Mouse (Mus musculus): Measurements from ENCODE around the gene Aars. TPM values are rescaled to one million over a fixed set of nuclear protein-coding genes. Genes with fewer than 3 reads are reported as not detected.
A peak's percentile ranks its signal among the peaks of the same experiment; 100 is the strongest.
"Not testable (repeated sequence)": the region's sequence is repeated elsewhere in the genome, so short reads cannot be mapped to it uniquely, and the experiment has no call there.

Aars gene
- 8.4 and 10.3 TPM in 2 replicates for total RNA-seq (2015)
- total RNA-seq (2017): 26.0 and 29.3 TPM in 2 replicates

DNA sequence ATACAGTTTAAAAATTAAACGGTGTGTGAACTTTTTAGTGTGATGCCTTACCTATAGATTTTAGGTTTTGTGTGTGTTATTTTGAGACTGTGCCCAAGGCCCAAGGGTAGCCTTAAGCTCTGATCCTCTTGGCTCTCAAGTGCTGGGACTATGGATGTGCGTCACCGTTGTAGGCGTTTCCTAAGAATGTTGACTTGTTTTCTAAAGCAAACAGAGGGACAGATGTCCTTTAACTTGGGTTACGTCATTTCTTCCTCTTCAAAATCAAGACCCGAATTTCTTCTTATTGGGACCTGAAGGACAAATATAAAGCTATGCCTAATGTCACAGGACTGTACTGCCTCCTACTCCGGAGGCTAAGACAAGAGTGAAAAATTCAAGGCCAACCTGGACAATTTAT is at the start of gene Aars:
Gene Aars, plus strand, starts transcription at position 229 of the 400 bp plus-strand sequence.
- ATAC-seq (ENCODE audit: poor library complexity, severe bottlenecking): no peak

DNA sequence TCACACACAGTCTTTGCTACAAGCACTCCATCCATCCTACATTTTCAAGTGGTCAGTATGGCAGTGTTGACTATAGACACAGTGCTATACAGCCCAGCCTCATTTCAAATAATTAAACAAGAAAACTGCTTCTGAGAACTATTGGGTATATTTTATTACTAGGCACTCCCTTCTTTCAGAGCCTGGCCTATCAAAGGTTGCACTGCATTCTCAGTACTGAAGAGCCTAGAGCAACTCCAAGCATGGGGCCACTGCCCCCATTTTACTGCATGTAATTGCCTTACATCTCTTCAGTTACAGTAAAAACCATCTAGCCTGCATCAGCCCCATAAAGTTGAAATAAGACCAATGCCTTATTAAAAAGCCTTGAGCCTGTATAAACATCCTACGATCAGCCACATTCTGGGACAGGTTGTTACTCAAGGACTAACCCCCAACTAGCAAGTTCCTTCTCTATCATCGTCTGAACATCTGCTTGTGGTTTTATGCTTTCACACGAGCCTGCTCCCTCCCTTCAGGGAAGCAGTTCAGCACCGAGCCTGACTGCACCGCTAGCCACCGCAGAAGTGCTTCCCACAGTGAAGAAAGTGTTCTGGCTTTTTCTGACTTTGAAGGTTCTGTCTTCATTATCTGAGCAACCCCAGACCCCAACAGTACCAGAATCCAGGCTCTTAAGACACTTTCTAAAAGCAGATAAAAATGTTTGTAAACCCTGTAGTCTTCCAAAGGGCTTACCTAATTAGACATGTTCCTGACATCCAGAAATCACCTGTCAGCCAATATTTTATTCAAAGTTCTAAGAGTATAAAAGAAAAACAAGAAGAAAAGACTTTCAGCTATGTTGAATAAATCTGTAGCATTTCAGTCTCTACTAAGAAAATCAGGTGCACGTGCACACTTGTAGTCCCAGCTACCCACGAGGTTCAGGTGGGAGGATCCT is 44.9 kb upstream of the Aars start:
- ATAC-seq (ENCODE audit: poor library complexity, severe bottlenecking): peak; percentile 67

DNA sequence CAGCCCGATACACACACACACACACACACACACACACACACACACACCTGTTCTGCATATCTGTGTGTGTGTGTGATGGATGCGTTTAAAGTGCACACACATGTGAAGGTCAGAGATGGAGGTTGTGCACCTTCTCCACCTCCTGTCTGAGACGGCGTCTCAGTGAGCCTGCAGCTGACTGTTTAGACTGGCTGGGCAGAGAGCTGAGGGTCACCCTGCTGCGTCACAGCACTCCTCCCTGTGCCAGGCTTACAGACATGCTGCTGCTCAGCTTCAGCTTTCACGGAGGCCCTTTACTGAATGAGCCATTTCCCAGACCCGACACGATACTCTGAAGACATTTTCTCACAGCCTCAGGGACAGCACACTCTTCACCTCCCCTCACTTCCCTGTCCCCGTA is 42.9 kb upstream of the Aars start:
- no peak for ATAC-seq (ENCODE audit: poor library complexity, severe bottlenecking)

DNA sequence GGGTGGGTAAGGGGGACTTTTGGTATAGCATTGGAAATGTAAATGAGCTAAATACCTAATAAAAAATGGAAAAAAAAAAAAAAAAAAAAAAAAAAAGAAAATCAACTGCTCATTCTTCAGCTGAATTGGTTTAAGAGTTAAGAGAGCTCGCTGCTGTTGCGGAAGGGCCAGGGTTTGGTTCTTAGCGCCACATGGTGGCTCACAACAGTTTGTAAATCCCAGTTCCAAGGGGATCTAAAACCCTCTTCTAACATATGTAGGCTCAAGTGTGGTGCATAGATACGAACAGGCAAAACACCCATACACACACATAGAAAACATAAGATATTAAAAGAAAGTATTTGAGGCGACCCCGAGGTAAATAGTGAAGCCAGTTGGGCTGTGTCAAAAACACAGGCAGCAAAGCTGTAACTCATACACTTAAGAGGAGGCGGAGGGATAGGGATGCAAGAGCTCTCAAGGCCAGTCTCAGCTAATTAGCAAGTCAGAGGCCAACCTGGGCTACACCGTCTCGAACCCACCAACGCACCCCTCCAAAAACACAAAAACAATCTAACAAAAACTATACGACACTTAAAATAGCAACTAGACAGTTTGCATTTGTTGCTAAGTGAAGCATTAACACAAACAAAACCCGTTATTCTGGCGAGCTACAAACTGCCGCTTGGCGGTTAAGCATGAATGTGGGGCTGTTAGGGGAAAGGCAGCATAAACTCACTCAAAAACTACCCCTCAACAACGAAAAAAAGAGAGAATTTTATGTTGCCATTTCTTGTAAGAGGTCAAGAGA is 36.1 kb upstream of the Aars start:
- no peak for ATAC-seq (ENCODE audit: poor library complexity, severe bottlenecking)

DNA sequence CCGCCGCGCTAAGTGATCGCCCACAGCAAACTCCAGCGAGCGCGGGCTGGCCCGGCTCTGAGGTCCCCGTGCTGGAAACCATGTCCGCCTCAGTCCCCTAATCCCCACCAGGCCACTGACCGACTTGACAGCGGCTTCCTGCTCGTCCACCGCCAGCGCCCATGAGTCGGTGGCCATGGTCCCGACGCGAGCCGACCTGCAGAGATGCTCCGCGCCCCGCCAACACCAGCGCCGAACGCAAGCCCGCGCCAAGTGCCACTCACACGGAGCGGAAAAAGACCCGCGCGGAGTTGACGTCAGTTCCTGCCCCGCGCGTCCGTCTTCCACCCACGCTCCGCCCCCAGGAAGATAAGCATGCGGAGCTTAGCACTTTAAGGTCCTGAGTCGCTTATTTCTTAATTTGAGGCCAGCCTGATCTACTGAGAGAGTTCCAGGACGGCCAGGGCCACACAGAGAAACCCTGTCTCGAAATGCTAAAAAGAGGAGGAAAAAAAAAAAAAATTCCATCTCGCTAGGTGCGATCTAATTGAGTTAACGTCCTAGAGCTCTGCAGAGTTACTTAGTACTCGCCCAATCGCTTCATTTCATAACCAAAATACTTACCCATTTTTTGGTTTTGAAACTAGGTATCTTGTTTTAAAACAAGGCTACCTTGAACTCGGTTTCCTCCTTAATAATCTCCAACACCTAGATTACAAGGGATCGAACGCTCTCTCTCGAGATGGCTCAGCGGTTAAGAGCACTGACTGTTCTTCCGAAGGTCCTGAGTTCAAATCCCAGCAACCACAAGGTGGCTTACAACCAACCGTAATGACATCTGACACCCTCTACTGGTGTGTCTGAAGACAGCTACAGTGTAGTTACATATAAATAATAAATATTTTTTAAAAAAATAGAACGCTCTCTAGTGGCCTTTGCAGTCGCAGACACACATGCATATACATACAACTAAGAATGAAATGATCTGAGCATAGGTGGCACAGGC is 35.1 kb upstream of the Aars start, which contains the start of gene Ddx19a:
Gene Ddx19a, minus strand, starts transcription at position 254 of the 985 bp plus-strand sequence.
- peak; percentile 100 for ATAC-seq (ENCODE audit: poor library complexity, severe bottlenecking)

DNA sequence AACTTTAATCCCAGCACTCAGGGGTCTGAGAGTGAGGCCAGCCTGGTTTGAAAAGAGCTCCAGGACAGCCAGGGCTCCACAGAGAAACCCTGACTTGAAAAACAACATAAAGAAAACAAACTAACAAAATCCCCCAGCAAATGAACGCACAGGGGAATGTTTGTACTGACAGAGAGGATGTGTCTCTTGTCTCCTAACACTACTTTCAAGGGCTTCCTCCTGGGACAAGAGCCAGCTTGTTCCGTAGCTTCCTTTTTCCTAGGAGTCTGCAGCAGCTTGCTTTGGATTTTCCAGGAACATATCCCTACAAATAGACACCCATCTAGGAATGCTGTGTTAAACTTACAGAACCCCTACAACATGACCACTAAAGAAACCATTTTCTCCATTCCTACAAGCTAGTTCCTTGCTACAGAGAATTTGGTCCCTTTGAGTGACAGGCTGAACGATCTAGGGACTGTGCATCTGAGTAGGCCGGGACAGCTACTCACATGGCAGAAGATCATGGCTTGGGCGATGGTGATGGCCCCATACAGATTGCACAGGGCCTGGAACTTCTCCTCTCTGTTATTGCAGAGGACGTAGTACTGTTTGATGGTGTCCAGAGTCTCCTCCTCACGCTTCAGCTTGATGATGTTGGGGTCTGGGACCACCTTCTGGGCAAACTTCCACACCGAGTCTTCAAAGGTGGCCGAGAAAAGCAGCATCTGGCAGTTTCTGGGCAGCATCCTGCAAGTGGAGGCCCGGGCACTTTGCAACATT is 22.5 kb upstream of the Aars start:
- ATAC-seq (ENCODE audit: poor library complexity, severe bottlenecking): not testable (repeated sequence)

- ATAC-seq (ENCODE audit: poor library complexity, severe bottlenecking): not testable (repeated sequence)
Measured at GRCm38 (mm10) chr8:111026609-111027008, 6.3 kb upstream of the Aars start.

GRCm38 (mm10) chr8:111027391-111027937 is 5.5 kb upstream of the Aars start:
- ATAC-seq (ENCODE audit: poor library complexity, severe bottlenecking): peak; percentile 99

GRCm38 (mm10) chr8:111029589-111029988 is 3.4 kb upstream of the Aars start:
- no peak for ATAC-seq (ENCODE audit: poor library complexity, severe bottlenecking)

- no peak for ATAC-seq (ENCODE audit: poor library complexity, severe bottlenecking)
Measured at GRCm38 (mm10) chr8:111030045-111030444, 2.9 kb upstream of the Aars start.

DNA sequence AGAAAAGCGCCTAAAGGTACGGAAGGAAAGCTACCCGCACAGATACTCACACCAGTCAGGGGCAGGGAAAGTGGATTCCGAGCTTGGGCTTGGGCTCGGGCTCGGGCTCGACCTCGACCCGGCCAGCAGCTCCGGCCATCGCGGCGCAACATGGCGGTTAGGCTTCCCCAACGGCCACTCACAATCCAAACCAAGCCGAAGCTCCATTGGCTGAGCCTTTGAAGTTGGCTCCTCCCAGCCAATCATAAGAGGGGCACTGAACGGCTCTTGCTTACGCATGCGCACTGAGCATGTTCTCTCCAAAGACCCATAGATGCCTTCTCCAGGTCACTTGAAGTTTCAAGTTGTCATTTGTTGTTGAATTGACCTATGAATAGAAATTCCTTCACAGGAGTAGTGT is 1.4 kb upstream of the Aars start, which contains the start of gene Ddx19b:
Gene Ddx19b, minus strand, starts transcription at position 180 of the 400 bp plus-strand sequence.
- no peak for ATAC-seq (ENCODE audit: poor library complexity, severe bottlenecking)

- ATAC-seq (ENCODE audit: poor library complexity, severe bottlenecking): peak; percentile 99
Measured at GRCm38 (mm10) chr8:111033482-111034215, 705 bp downstream of the Aars start.

DNA sequence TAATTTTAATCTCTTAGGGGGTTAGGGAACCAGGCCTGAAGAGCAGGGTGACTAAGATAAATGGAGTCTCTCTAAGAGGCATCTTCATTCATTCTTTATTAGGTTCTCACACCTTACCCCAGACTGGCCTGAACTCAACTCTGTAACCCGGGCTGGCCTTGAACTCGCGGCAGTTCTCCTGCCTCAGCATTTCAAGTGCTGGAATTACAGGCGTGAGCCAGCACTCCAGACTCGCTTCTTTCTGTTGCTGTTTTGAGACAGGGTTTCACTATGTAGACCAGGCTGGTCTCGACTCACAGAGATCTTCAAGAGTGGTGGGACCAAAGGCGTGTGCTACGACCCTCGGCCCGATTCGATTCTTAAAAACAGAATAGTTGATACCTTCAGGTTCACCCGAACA is 1.3 kb downstream of the Aars start:
- ATAC-seq (ENCODE audit: poor library complexity, severe bottlenecking): peak; percentile 1; the same call in 1 of the 2 replicates

DNA sequence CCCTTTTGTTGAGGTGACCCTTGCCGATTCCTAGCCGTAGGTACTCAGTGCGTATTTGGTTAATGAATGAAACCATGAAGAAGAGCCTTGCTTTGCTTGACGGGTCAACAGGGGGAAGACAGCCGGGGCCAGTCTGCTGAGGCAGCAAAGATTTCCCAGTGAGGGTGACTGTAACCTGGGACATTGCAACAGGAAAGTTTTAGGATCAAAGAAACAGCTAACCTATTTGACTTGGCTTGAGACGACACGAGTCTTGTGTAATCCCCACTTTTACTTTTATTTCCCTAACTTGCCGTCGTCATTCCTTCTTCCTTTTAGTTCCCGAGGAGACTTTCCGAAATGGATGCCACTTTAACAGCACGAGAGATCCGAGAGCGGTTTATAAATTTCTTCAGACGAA is 3.6 kb downstream of the Aars start:
- ATAC-seq (ENCODE audit: poor library complexity, severe bottlenecking): no peak

GRCm38 (mm10) chr8:111042546-111042945 is 9.6 kb downstream of the Aars start:
- ATAC-seq (ENCODE audit: poor library complexity, severe bottlenecking): no peak

DNA sequence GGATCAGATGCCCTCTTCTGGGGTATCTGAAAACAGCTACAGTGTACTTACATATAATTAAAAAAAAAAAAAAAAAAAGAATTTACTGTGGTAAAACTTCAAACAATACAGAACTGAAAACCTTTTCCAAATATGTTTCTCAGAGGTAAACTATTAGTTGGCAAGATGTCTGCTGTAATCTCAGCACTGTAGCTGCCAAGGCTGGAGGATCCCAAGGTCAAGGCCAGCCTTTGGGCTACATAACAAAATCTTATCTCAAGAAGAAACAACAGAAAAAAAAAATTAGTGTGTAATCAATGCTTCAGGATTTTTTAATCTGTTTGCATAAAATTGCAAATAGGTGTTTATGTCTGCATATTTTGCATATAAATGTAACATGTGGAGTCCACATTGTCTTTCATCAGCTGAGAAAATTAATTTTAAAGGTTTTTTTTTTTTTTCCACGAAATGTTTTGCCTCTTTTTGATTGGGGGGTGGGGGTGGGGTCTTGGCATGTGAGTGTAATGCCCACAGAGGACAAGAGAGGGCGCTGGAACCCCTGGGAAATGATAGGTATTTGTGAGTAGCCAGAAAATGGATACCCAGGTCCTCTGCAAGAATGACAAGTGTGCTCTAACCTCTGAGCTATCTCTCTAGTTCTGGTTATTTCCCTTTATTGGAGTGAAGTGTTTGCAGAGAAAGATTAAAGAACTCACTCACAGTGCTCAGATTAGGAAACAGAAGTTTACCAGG is 11.2 kb downstream of the Aars start:
- ATAC-seq (ENCODE audit: poor library complexity, severe bottlenecking): no peak

GRCm38 (mm10) chr8:111048694-111049093 is 15.8 kb downstream of the Aars start:
- ATAC-seq (ENCODE audit: poor library complexity, severe bottlenecking): no peak

GRCm38 (mm10) chr8:111049106-111049505 is 16.2 kb downstream of the Aars start:
- ATAC-seq (ENCODE audit: poor library complexity, severe bottlenecking): no peak

Data from megakaryocyte, adult 5-6 weeks (primary cell).